Mouse (Mus musculus): ENCODE measurements at regions not wholly inside any gene's neighbourhood (a gene's known extent, or its start where the extent isn't known, plus 50 kb on each side); places are given as distances from the start of the nearest gene placed in this dataset.

- H3K9me3 ChIP-seq (replicated peaks; ENCODE audit: low read length): no peaks in the 10 kb centered on the region
- no peaks in the 10 kb centered on the region for H3K79me2 ChIP-seq (replicated peaks; ENCODE audit: control insufficient read depth, extremely low read depth, insufficient read depth, poor library complexity, severe bottlenecking)
- no peak overlapping the region for H3K27ac ChIP-seq (ENCODE audit: insufficient read depth, low read depth)
- H3K27me3 ChIP-seq (replicated peaks): no peaks in the 10 kb centered on the region
- H3K4me1 ChIP-seq (ENCODE audit: control insufficient read depth in 1 of 2, insufficient read depth in 2 of 2): no peaks in the 10 kb centered on the region
- H3K9ac ChIP-seq (ENCODE audit: insufficient read depth, low read depth): no peak overlapping the region
- no peak overlapping the region for H3K4me3 ChIP-seq (replicated peaks in 1 of 3; ENCODE audit: low read depth in 2 of 3, low read length in 2 of 3, poor library complexity in 1 of 3)
- TF ChIP-seq MXI1 (IDR thresholded peaks at IDR 0.05; ENCODE audit: low read depth, low read length) (no peak), MAX (IDR thresholded peaks at IDR 0.05; ENCODE audit: low read length) (no peak), ZMIZ1 (IDR thresholded peaks at IDR 0.05; ENCODE audit: low read depth, low read length) (no peak), RAD21 (IDR thresholded peaks at IDR 0.05; ENCODE audit: low read depth, low read length) (no peak), MEF2A (IDR thresholded peaks at IDR 0.05; ENCODE audit: borderline replicate concordance, low read depth, low read length) (no peak), CHD1 (IDR thresholded peaks at IDR 0.05; ENCODE audit: low read depth, low read length) (no peak), TBP (conservative IDR thresholded peaks at IDR 0.05; ENCODE audit: low read depth, low read length) (no peak), JUN (IDR thresholded peaks at IDR 0.05; ENCODE audit: insufficient read depth, low read depth, low read length) (no peak), ZNF384 (IDR thresholded peaks at IDR 0.05; ENCODE audit: low read depth, low read length) (no peak), IRF4 (IDR thresholded peaks at IDR 0.05; ENCODE audit: low read depth, low read length) (no peak), CHD2 (IDR thresholded peaks at IDR 0.05; ENCODE audit: low read length) (no peak), SMC3 (IDR thresholded peaks at IDR 0.05; ENCODE audit: low read depth, low read length) (no peak), RCOR1 (conservative IDR thresholded peaks at IDR 0.05; ENCODE audit: low read depth, low read length) (no peak), ELF1 (IDR thresholded peaks at IDR 0.05; ENCODE audit: low read depth, low read length) (no peak), E2F4 (IDR thresholded peaks at IDR 0.05; ENCODE audit: insufficient replicate concordance, low read depth, low read length) (no peak), USF1 (IDR thresholded peaks at IDR 0.05; ENCODE audit: low read depth, low read length) (no peak)
- dilution Hi-C loops (cut with MboI; ENCODE audit: extremely low pct_ligation_motif_present, extremely low pct_unique_long_range_greater_than_20kb, low sequenced_read_pairs): no loop called here
- DNase-seq (ENCODE audit: extremely low read depth): no peak
- no peaks in the 10 kb centered on the region for H3K36me3 ChIP-seq (replicated peaks in 1 of 2; ENCODE audit: control insufficient read depth in 1 of 2, insufficient read depth in 1 of 2, low read length in 1 of 2)
- in situ Hi-C loops (cut with MboI; ENCODE audit: low pct_ligation_motif_present, low pct_unique_long_range_greater_than_20kb, low sequenced_read_pairs): no loop called here
- no peak overlapping the region for H3K4me2 ChIP-seq (ENCODE audit: insufficient read depth, low read depth, poor library complexity, severe bottlenecking)
Measured at GRCm38 (mm10) chr14:101050212-101050611, 149.9 kb downstream of the Prr30 start.

GRCm38 (mm10) chr14:101049664-101050203 is 150.4 kb downstream of the Prr30 start:
- no peaks in the 10 kb centered on the region for H3K79me2 ChIP-seq (replicated peaks; ENCODE audit: control insufficient read depth, extremely low read depth, insufficient read depth, poor library complexity, severe bottlenecking)
- H3K27ac ChIP-seq (ENCODE audit: insufficient read depth, low read depth): no peak overlapping the region
- H3K36me3 ChIP-seq (replicated peaks in 1 of 2; ENCODE audit: control insufficient read depth in 1 of 2, insufficient read depth in 1 of 2, low read length in 1 of 2): no peaks in the 10 kb centered on the region
- no peaks in the 10 kb centered on the region for H3K9me3 ChIP-seq (replicated peaks; ENCODE audit: low read length)
- no peak for DNase-seq (ENCODE audit: extremely low read depth)
- H3K4me2 ChIP-seq (ENCODE audit: insufficient read depth, low read depth, poor library complexity, severe bottlenecking): no peak overlapping the region
- H3K27me3 ChIP-seq (replicated peaks): no peaks in the 10 kb centered on the region
- in situ Hi-C loops (cut with MboI; ENCODE audit: low pct_ligation_motif_present, low pct_unique_long_range_greater_than_20kb, low sequenced_read_pairs) (no loop called here), dilution Hi-C loops (cut with MboI; ENCODE audit: extremely low pct_ligation_motif_present, extremely low pct_unique_long_range_greater_than_20kb, low sequenced_read_pairs) (no loop called here)
- no peak overlapping the region for H3K4me3 ChIP-seq (replicated peaks in 1 of 3; ENCODE audit: low read depth in 2 of 3, low read length in 2 of 3, poor library complexity in 1 of 3)
- H3K4me1 ChIP-seq (ENCODE audit: control insufficient read depth in 1 of 2, insufficient read depth in 2 of 2): no peaks in the 10 kb centered on the region
- TF ChIP-seq USF2 (conservative IDR thresholded peaks at IDR 0.05; ENCODE audit: low read depth, low read length): no peak
- no peak for TF ChIP-seq MYC (IDR thresholded peaks at IDR 0.05; ENCODE audit: low read depth, low read length)
- TF ChIP-seq ZNF384 (IDR thresholded peaks at IDR 0.05; ENCODE audit: low read depth, low read length): no peak
- no peak for TF ChIP-seq HCFC1 (IDR thresholded peaks at IDR 0.05; ENCODE audit: low read depth, low read length)
- no peak for TF ChIP-seq SMC3 (IDR thresholded peaks at IDR 0.05; ENCODE audit: low read depth, low read length)
- TF ChIP-seq EP300 (IDR thresholded peaks at IDR 0.05; ENCODE audit: low read length): no peak
- TF ChIP-seq NRF1 (IDR thresholded peaks at IDR 0.05; ENCODE audit: low read depth, low read length): no peak
- no peak for TF ChIP-seq MAX (IDR thresholded peaks at IDR 0.05; ENCODE audit: low read length)
- no peak for TF ChIP-seq POLR2A (IDR thresholded peaks at IDR 0.05; ENCODE audit: low read depth, low read length)
- TF ChIP-seq ZMIZ1 (IDR thresholded peaks at IDR 0.05; ENCODE audit: low read depth, low read length): no peak
- no peak for TF ChIP-seq RCOR1 (conservative IDR thresholded peaks at IDR 0.05; ENCODE audit: low read depth, low read length)
- no peak for TF ChIP-seq KAT2A (IDR thresholded peaks at IDR 0.05; ENCODE audit: insufficient replicate concordance, low read length)
- TF ChIP-seq MAFK (IDR thresholded peaks at IDR 0.05; ENCODE audit: insufficient replicate concordance, low read length): no peak
- TF ChIP-seq RAD21 (IDR thresholded peaks at IDR 0.05; ENCODE audit: low read depth, low read length): no peak
- TF ChIP-seq USF1 (IDR thresholded peaks at IDR 0.05; ENCODE audit: low read depth, low read length): no peak
- no peak for TF ChIP-seq PAX5 (IDR thresholded peaks at IDR 0.05; ENCODE audit: low read length)
- no peak for TF ChIP-seq UBTF (IDR thresholded peaks at IDR 0.05; ENCODE audit: low read depth, low read length)
- no peak for TF ChIP-seq MXI1 (IDR thresholded peaks at IDR 0.05; ENCODE audit: low read depth, low read length)
- TF ChIP-seq CHD1 (IDR thresholded peaks at IDR 0.05; ENCODE audit: low read depth, low read length): no peak
- no peak overlapping the region for H3K9ac ChIP-seq (ENCODE audit: insufficient read depth, low read depth)
